Mouse (Mus musculus): ENCODE measurements at regions not wholly inside any gene's neighbourhood (a gene's known extent, or its start where the extent isn't known, plus 50 kb on each side); places are given as distances from the start of the nearest gene placed in this dataset.
"Not testable (repeated sequence)": the region's sequence is repeated elsewhere in the genome, so short reads cannot be mapped to it uniquely, and the experiment has no call there.

DNA sequence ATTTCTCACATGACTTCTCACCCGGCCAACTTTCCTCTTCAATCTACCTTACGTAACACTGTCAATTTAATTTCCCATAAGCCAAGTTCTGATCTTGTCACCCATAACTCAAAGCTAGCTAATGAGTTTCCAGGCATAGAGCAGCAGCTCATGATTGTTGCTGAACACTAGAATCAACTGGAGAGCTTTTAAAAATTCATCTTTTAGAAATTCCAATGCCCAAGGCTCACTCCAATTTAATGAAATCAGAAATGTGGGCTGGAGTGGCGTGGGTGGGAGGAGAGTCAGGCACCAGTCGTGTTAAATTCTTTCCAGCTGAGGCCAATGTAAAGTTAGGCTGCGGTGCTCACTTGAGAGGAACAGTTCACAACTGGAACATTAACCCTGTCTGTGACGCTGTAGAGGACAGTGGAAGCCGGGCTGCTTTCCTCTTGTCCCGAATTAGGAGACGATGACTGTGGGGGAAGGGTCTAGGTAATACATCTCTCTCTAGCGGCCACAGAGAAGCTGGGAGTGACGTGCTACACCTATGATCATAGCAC, 131.5 kb downstream of the Raet1d start:
- not testable (repeated sequence) for TF ChIP-seq CTCF (IDR thresholded peaks at IDR 0.05; ENCODE audit: low read depth); EP300 (optimal IDR thresholded peaks at IDR 0.05)

All from stomach, postnatal 0 days (tissue).